Mouse (Mus musculus) heart, postnatal 14 days (tissue): ENCODE measurements around the gene Pdzrn3. TPM values are rescaled to one million over a fixed set of nuclear protein-coding genes. Genes with fewer than 3 reads are reported as not detected.

ENCODE experiments used
- DNase-seq, 2 experiments: peaks; one replicate each; pipeline ENCODE4 v3.0.0; 2021 to 2022
- intact Hi-C: fragments of 180-260 bp; cut with DNase I; formaldehyde crosslinking; loops from one replicate; pipeline ENCODE4 v1.15.1; 2025
- total RNA-seq, 2 experiments: library from RNA; stranded (reverse); gene quantifications; 2 replicates each; pipeline ENCODE4 v1.2.3; 2021

Pdzrn3 gene
- total RNA-seq, 2 experiments from 2014 or later, result 33.4 to 35.0 TPM

- no peak for DNase-seq
These were observed 106.1 kb downstream of the Pdzrn3 start for GRCm38 (mm10) chr6:101271378-101272135.

GRCm38 (mm10) chr6:101270095-101270826, 107.4 kb downstream of the Pdzrn3 start:
- no peak for DNase-seq
- intact Hi-C loops, result loop anchor here (10.0 kb wide), 1 partner anchor 65 kb away; no protein-coding TSS in a partner anchor

More at GRCm38 (mm10) chr6:101271378-101272135, 106.1 kb downstream of the Pdzrn3 start:
- intact Hi-C loops, result loop anchor here (10.0 kb wide), 1 partner anchor 63 kb away; no protein-coding TSS in a partner anchor

GRCm38 (mm10) chr6:101269335-101270094, 108.2 kb downstream of the Pdzrn3 start:
- intact Hi-C loops, result loop anchor here (10.0 kb wide), 1 partner anchor 65 kb away; no protein-coding TSS in a partner anchor
- DNase-seq, result no peak

- no peak for DNase-seq
- intact Hi-C loops, result no loop called here
These were observed 109.4 kb downstream of the Pdzrn3 start for GRCm38 (mm10) chr6:101268266-101268665.

- intact Hi-C loops, result loop anchor here (1.0 to 2.0 kb wide), 3 partner anchors 110 to 350 kb away; partner anchors contain the start of gene Pdzrn3
These were observed 110.9 kb downstream of the Pdzrn3 start for GRCm38 (mm10) chr6:101266787-101267186.

GRCm38 (mm10) chr6:101263544-101263943, 114.2 kb downstream of the Pdzrn3 start:
- intact Hi-C loops, result no loop called here
- no peak for DNase-seq

More at GRCm38 (mm10) chr6:101266787-101267186, 110.9 kb downstream of the Pdzrn3 start:
- peak; percentile 73 to 84 for DNase-seq

- peak; percentile 48 to 66 for DNase-seq
These were observed 116.2 kb downstream of the Pdzrn3 start for GRCm38 (mm10) chr6:101261513-101261912.

GRCm38 (mm10) chr6:101259411-101259810, 118.3 kb downstream of the Pdzrn3 start:
- intact Hi-C loops, result no loop called here
- DNase-seq, result no peak

More at GRCm38 (mm10) chr6:101261513-101261912, 116.2 kb downstream of the Pdzrn3 start:
- intact Hi-C loops, result loop anchor here (2.0 kb wide), 2 partner anchors 41 to 379 kb away; no protein-coding TSS in a partner anchor

- intact Hi-C loops, result no loop called here
- DNase-seq, result no peak
These were observed 120.3 kb downstream of the Pdzrn3 start for GRCm38 (mm10) chr6:101257418-101257817.

- intact Hi-C loops, result no loop called here
- no peak for DNase-seq
These were observed 123.0 kb downstream of the Pdzrn3 start for GRCm38 (mm10) chr6:101254652-101255051.

- intact Hi-C loops, result no loop called here
- DNase-seq, result no peak
These were observed 125.6 kb downstream of the Pdzrn3 start for GRCm38 (mm10) chr6:101251916-101252603.

GRCm38 (mm10) chr6:101251160-101251559, 126.5 kb downstream of the Pdzrn3 start:
- peak in 1 of 2 experiments; percentile 25 for DNase-seq
- intact Hi-C loops, result no loop called here

GRCm38 (mm10) chr6:101246137-101246536, 131.6 kb downstream of the Pdzrn3 start:
- intact Hi-C loops, result no loop called here

GRCm38 (mm10) chr6:101244355-101244754, 133.3 kb downstream of the Pdzrn3 start:
- intact Hi-C loops, result no loop called here
- no peak for DNase-seq

More at GRCm38 (mm10) chr6:101246137-101246536, 131.6 kb downstream of the Pdzrn3 start:
- DNase-seq, result no peak

- intact Hi-C loops, result no loop called here
- DNase-seq, result no peak
These were observed 134.4 kb downstream of the Pdzrn3 start for GRCm38 (mm10) chr6:101243189-101243815.

- no peak for DNase-seq
- intact Hi-C loops, result no loop called here
These were observed 141.0 kb downstream of the Pdzrn3 start for GRCm38 (mm10) chr6:101236641-101237246.

GRCm38 (mm10) chr6:101236230-101236629, 141.5 kb downstream of the Pdzrn3 start:
- intact Hi-C loops, result no loop called here
- DNase-seq, result no peak

GRCm38 (mm10) chr6:101234349-101234748, 143.3 kb downstream of the Pdzrn3 start:
- intact Hi-C loops, result no loop called here
- DNase-seq, result no peak

GRCm38 (mm10) chr6:101233680-101234079, 144.0 kb downstream of the Pdzrn3 start:
- intact Hi-C loops, result no loop called here
- peak in 1 of 2 experiments; percentile 23 for DNase-seq
